Mouse (Mus musculus) MEL (cell line): ENCODE results near the gene Pakap. TPM values are rescaled to one million over a fixed set of nuclear protein-coding genes. Genes with fewer than 3 reads are reported as not detected.

ENCODE experiments used
- DNase-seq: peaks from one replicate; pipeline ENCODE4 v3.0.0; 2011; ENCODE audit warnings: low read depth, low spot score
- H3K27ac ChIP-seq: 2 replicates; pipeline ENCODE4 v1.5.1; 2012; ENCODE audit warnings: low read depth, mild to moderate bottlenecking, control low read depth, low read length, moderate library complexity; ENCODE audit not compliant: control insufficient read depth
- H3K27me3 ChIP-seq, 2 experiments: fragments of 150-350 bp in 1 of 2; sonication (generic) in 1 of 2; 2 replicates each; pipeline ENCODE4 v1.6.1; 2012; ENCODE audit warnings: low read length in 2 of 2, mild to moderate bottlenecking in 2 of 2, improper control_type of control experiment in 1 of 2, moderate library complexity in 1 of 2; ENCODE audit not compliant: insufficient read depth in 2 of 2, control insufficient read depth in 1 of 2
- H3K36me3 ChIP-seq, 2 experiments: 2 replicates each; pipeline ENCODE4 v1.6.1; 2012 to 2014; ENCODE audit warnings: low read length in 2 of 2, improper control_type of control experiment in 1 of 2, inconsistent platforms in 1 of 2, mild to moderate bottlenecking in 1 of 2; ENCODE audit not compliant: insufficient read depth in 2 of 2, control insufficient read depth in 1 of 2
- H3K4me1 ChIP-seq, 2 experiments: fragments of 150-350 bp in 1 of 2; sonication (generic) in 1 of 2; 2 replicates each; pipeline ENCODE4 v1.6.1; 2012; ENCODE audit warnings: low read length in 2 of 2, improper control_type of control experiment in 1 of 2, mild to moderate bottlenecking in 1 of 2; ENCODE audit not compliant: insufficient read depth in 2 of 2, control insufficient read depth in 1 of 2
- H3K4me3 ChIP-seq, 2 experiments: fragments of 150-350 bp in 1 of 2; sonication (generic) in 1 of 2; 2 replicates each; pipeline ENCODE4 v1.5.1; 2012; ENCODE audit warnings: low read depth in 2 of 2, low read length in 2 of 2, mild to moderate bottlenecking in 2 of 2, moderate library complexity in 2 of 2, control low read depth in 1 of 2, improper control_type of control experiment in 1 of 2; ENCODE audit not compliant: control insufficient read depth in 1 of 2, insufficient read depth in 1 of 2
- H3K79me2 ChIP-seq: 2 replicates; pipeline ENCODE4 v1.6.1; 2012; ENCODE audit warnings: mild to moderate bottlenecking, low read length, moderate library complexity; ENCODE audit not compliant: control insufficient read depth, poor library complexity, insufficient read depth
- H3K9ac ChIP-seq: 2 replicates; pipeline ENCODE4 v1.6.1; 2012; ENCODE audit warnings: low read depth, mild to moderate bottlenecking, control low read depth, low read length, moderate library complexity; ENCODE audit not compliant: control insufficient read depth, poor library complexity, severe bottlenecking
- H3K9me3 ChIP-seq: fragments of 150-350 bp; sonication (generic); replicated peaks from 2 replicates; pipeline ENCODE4 v1.6.1; 2012; ENCODE audit warnings: mild to moderate bottlenecking, low read length, improper control_type of control experiment, moderate library complexity; ENCODE audit not compliant: insufficient read depth
- CHD2 ChIP-seq: IDR thresholded peaks from 2 replicates; pipeline ENCODE4 v1.6.1; 2011; ENCODE audit warnings: low read length, improper control_type of control experiment
- CTCF ChIP-seq, 3 experiments: IDR thresholded peaks in 2 of 3; conservative IDR thresholded peaks in 1 of 3; 2 replicates each; pipeline ENCODE4 v1.5.1; 2011 to 2012; ENCODE audit warnings: low read length in 3 of 3, low read depth in 2 of 3, mild to moderate bottlenecking in 2 of 3, improper control_type of control experiment in 1 of 3, inconsistent platforms in 1 of 3, mixed read lengths in 1 of 3, moderate library complexity in 1 of 3; ENCODE audit not compliant: control insufficient read depth in 1 of 3, insufficient read depth in 1 of 3, poor library complexity in 1 of 3, severe bottlenecking in 1 of 3
- E2F4 ChIP-seq: IDR thresholded peaks from 2 replicates; pipeline ENCODE4 v1.6.1; 2011; ENCODE audit warnings: low read depth, low read length, improper control_type of control experiment, borderline replicate concordance
- EP300 ChIP-seq, 2 experiments: IDR thresholded peaks; 2 replicates each; pipeline ENCODE4 v1.6.1; 2011; ENCODE audit warnings: improper control_type of control experiment in 2 of 2, low read length in 2 of 2, low read depth in 1 of 2, mild to moderate bottlenecking in 1 of 2
- KAT2A ChIP-seq: conservative IDR thresholded peaks from 2 replicates; pipeline ENCODE4 v1.6.1; 2012; ENCODE audit warnings: low read depth, low read length, improper control_type of control experiment, inconsistent platforms
- MEF2A ChIP-seq: IDR thresholded peaks from 2 replicates; pipeline ENCODE4 v1.6.1; 2014; ENCODE audit warnings: low read depth, mild to moderate bottlenecking, inconsistent platforms, low read length, improper control_type of control experiment; ENCODE audit not compliant: poor library complexity, insufficient replicate concordance, severe bottlenecking; ENCODE audit errors: extremely low read depth
- MXI1 ChIP-seq: IDR thresholded peaks from 2 replicates; pipeline ENCODE4 v1.6.1; 2011; ENCODE audit warnings: mild to moderate bottlenecking, low read depth, low read length, improper control_type of control experiment
- MYC ChIP-seq: IDR thresholded peaks from 2 replicates; pipeline ENCODE4 v1.6.1; 2011; ENCODE audit warnings: low read depth, mild to moderate bottlenecking, low read length, improper control_type of control experiment, moderate library complexity
- RAD21 ChIP-seq: IDR thresholded peaks from 2 replicates; pipeline ENCODE4 v1.6.1; 2011; ENCODE audit warnings: mild to moderate bottlenecking, low read depth, low read length, improper control_type of control experiment
- SMC3 ChIP-seq: IDR thresholded peaks from 2 replicates; pipeline ENCODE4 v1.6.1; 2011; ENCODE audit warnings: low read depth, low read length, improper control_type of control experiment
- TAL1 ChIP-seq: IDR thresholded peaks from 2 replicates; pipeline ENCODE4 v1.6.1; 2012; ENCODE audit warnings: mild to moderate bottlenecking, inconsistent platforms, low read length, moderate library complexity, mixed read lengths
- TBP ChIP-seq: IDR thresholded peaks from 2 replicates; pipeline ENCODE4 v1.8.0; 2011; ENCODE audit warnings: low read depth, low read length, improper control_type of control experiment
- ZC3H11A ChIP-seq: IDR thresholded peaks from 2 replicates; pipeline ENCODE4 v1.6.1; 2012; ENCODE audit warnings: low read depth, mild to moderate bottlenecking, inconsistent platforms, low read length, improper control_type of control experiment
- ZKSCAN1 ChIP-seq: IDR thresholded peaks from 2 replicates; pipeline ENCODE4 v1.6.1; 2012; ENCODE audit warnings: low read depth, mild to moderate bottlenecking, inconsistent platforms, low read length, improper control_type of control experiment, moderate library complexity
- polyA plus RNA-seq, 2 experiments: library from polyadenylated mRNA; stranded (reverse) in 1 of 2; unstranded in 1 of 2; fragments of >175 nt in 1 of 2; fragments of >200 nt in 1 of 2; gene quantifications; 2 replicates each; pipeline versions ENCODE4 v1.2.1 to v1.2.4; 2012; ENCODE audit warnings: low replicate concordance in 2 of 2, low read depth in 1 of 2; ENCODE audit not compliant: insufficient read length in 2 of 2, insufficient read depth in 1 of 2, missing spikeins in 1 of 2
- total RNA-seq: library from RNA; depleted of rRNA; stranded (reverse); fragments of 300-350 nt; gene quantifications from 2 replicates; pipeline ENCODE4 v1.2.3, GENCODE M21; 2012

The Pakap gene
- total and polyA plus RNA-seq, 3 experiments: not detected

DNA sequence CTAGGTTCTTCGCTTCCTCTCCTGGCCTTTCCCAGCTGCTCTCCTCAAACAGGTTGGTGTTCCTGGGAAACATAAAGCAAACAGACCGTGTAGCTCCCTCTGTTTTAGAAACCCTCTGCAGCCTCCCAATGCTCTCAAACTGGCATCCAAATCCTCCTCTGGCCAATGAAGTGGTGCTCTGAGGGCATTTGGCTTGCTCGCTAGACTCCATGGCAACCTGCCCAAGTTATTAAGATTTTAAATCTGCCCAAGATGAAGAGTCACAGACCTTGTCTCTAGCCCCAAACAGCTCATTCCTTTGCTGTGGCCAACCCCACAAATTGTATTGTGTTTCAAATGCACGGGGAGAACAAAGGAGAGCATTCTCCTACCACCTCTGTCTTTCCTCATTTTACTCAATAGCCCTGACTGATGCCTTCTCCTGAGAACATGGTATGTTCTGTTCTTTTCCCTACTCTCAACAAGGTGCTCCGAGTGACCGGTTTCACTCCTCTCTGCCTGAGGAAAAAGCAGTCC is 356.6 kb downstream of the Pakap start:
- Histone ChIP-seq H3K4me3 (no peak overlapping the region), H3K27me3 (no peaks in the 10 kb centered on the region; a peak in 1 of 4 replicates), H3K4me1 (peaks cover 1 to 11% of the 10 kb centered on the region in 2 experiments; a peak in 3 of 4 replicates), H3K9me3 (no peaks in the 10 kb centered on the region), H3K36me3 (peaks cover 0 to 15% of the 10 kb centered on the region in 2 experiments; a peak in 2 of 4 replicates), H3K79me2 (no peaks in the 10 kb centered on the region), H3K9ac (no peak overlapping the region), H3K27ac (no peak overlapping the region)
- no peak for DNase-seq
- TF ChIP-seq CHD2 (no peak), MEF2A (no peak), CTCF (IDR thresholded peaks at IDR 0.05 in 2 of 3, conservative IDR thresholded peaks at IDR 0.05 in 1 of 3; ENCODE audit: control insufficient read depth in 1 of 3, insufficient read depth in 1 of 3, low read depth in 2 of 3, low read length in 3 of 3, poor library complexity in 1 of 3, severe bottlenecking in 1 of 3) (no peak), ZKSCAN1 (no peak), SMC3 (no peak), MXI1 (no peak), EP300 (IDR thresholded peaks at IDR 0.05; ENCODE audit: low read depth in 1 of 2, low read length in 2 of 2) (no peak), TAL1 (no peak), TBP (no peak), E2F4 (no peak)

DNA sequence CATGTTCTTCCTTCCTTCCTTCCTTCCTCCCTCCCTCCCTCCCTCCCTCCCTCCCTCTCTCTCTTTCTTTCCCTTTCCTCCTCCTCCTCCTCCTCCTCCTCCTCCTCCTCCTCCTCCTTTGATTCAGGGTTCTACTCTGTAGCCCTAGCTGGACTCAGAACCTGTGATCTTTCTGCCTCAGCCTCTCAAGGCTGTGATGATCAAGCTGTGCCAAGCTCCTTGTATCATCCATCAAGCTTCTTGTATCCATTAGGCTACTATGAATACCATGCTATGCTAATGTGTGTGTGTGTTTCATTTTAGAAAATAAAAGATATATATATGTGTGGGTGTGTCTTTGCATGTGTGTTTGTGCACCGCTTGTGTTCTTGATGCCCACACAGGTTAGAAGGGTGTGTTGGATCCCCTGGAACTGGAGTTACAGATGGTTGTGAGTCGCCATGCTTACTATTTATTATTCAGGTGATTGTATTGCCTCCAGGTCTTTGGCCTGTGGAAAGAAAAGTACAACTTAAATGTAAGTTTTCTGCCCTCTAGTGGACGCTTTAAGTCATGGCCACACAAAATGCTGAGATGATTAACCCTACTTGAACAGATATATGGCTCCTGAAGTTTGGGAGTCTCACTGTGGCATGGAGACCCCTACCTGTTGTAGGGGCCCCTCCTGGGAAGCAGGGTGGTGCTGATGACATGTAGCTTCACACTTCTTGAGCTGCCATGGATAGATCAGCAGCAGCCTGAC is 359.7 kb downstream of the Pakap start:
- TF ChIP-seq KAT2A: no peak
- no peak for TF ChIP-seq CHD2
- TF ChIP-seq SMC3: peak; percentile 71
- no peak for TF ChIP-seq MYC
- TF ChIP-seq CTCF (IDR thresholded peaks at IDR 0.05 in 2 of 3, conservative IDR thresholded peaks at IDR 0.05 in 1 of 3; ENCODE audit: control insufficient read depth in 1 of 3, insufficient read depth in 1 of 3, low read depth in 2 of 3, low read length in 3 of 3, poor library complexity in 1 of 3, severe bottlenecking in 1 of 3): peak in 2 of 3 experiments; percentile 75 to 78; a peak in 4 of 6 replicates
- peak; percentile 48 for TF ChIP-seq ZC3H11A
- TF ChIP-seq RAD21: peak; percentile 66
- peak; percentile 76 for DNase-seq

More for the DNA sequence above, 359.7 kb downstream of the Pakap start:
- Histone ChIP-seq H3K4me3 (peak overlapping the region; percentile 52 to 55), H3K9ac (peak overlapping the region; percentile 9; the same call in 1 of the 2 replicates), H3K79me2 (no peaks in the 10 kb centered on the region), H3K27me3 (no peaks in the 10 kb centered on the region; a peak in 1 of 4 replicates), H3K4me1 (peaks cover 0 to 1% of the 10 kb centered on the region in 2 experiments; a peak in 2 of 4 replicates), H3K36me3 (peaks cover 0 to 6% of the 10 kb centered on the region in 2 experiments; a peak in 1 of 4 replicates), H3K9me3 (no peaks in the 10 kb centered on the region), H3K27ac (no peak overlapping the region)
